Mouse (Mus musculus) ES-Bruce4 (cell line): ENCODE data around the gene Cyp26b1.

ENCODE experiments used
- CTCF ChIP-seq: IDR thresholded peaks from one replicate; pipeline ENCODE4 v1.8.1; 2011; ENCODE audit warnings: low read depth, low read length
- EP300 ChIP-seq: IDR thresholded peaks from 2 replicates; pipeline ENCODE4 v1.6.1; 2011; ENCODE audit warnings: low read depth, low read length; ENCODE audit not compliant: insufficient read depth
- POLR2A ChIP-seq: IDR thresholded peaks from one replicate; pipeline ENCODE4 v1.8.1; 2011; ENCODE audit warnings: low read length; ENCODE audit not compliant: insufficient read depth

DNA sequence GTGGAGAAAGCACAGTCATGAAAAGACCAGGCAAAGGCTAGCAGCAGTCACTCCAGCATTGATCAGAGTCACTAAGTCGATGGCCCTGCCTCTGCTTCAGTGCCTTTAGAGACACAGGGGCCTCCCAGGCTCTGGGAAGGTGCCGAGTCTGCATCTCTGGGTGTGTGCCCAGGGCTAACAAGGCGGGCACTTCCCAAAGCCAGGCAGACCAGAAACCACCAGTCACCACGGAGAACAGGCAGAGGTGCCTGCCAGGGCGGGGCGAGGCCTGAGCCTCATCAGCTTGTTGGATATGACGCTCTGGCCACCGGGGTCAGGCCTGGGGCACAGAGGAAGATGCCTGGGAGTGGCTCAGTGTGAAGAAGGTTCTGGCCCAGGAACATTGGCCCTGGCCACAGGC is 14.2 kb downstream of the Cyp26b1 start:
- TF ChIP-seq POLR2A (no peak), CTCF (no peak), EP300 (no peak)
